Mouse (Mus musculus): ENCODE measurements around the gene Rapgef2. TPM values are rescaled to one million over a fixed set of nuclear protein-coding genes. Genes with fewer than 3 reads are reported as not detected.
"Not testable (repeated sequence)": the region's sequence is repeated elsewhere in the genome, so short reads cannot be mapped to it uniquely, and the experiment has no call there.

Rapgef2 gene
- total RNA-seq, 2 experiments from 2014 or later, result 149 to 153 TPM

DNA sequence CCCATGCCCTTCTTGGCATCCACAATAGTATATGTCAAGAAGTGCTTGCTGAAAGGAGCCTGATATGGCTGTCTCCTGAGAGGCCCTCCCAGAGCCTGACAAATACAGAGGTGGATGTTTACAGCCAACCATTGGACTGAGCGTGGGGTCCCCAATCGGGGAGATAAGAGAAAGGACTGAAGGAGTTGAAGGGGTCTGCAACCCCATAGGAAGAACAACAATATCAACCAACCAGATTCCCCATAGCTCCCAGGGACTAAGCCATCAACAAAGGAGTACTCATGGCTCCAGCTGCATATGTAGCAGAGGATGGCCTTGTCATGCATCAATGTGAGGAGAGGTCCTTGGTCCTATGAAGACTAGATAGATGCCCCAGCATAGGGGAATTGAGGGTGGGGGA is 227.8 kb downstream of the Rapgef2 start:
- not testable (repeated sequence) for DNase-seq (ENCODE audit: extremely low spot score in 1 of 2, low spot score in 1 of 2)

DNA sequence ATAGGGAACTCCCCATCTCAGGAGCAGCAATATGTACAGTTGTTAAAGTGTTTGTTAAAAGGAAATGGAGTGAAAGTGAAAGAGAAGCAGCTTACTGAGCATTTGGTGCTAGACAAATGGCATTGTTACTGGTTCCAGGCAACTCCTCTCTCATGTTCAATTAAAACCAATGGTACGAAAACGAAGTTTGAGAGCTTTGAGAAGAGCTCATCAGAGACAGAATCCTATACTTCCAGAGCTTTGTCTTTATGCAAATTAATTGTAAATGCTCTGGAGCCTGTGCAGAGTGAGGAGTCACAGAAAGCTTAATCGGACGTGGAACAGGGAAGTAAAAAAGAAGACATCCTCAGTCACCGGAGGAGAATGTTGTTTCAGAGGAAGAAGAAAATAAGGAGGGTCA is 241.1 kb downstream of the Rapgef2 start:
- DNase-seq (ENCODE audit: extremely low spot score in 1 of 2, low spot score in 1 of 2), result no peak

DNA sequence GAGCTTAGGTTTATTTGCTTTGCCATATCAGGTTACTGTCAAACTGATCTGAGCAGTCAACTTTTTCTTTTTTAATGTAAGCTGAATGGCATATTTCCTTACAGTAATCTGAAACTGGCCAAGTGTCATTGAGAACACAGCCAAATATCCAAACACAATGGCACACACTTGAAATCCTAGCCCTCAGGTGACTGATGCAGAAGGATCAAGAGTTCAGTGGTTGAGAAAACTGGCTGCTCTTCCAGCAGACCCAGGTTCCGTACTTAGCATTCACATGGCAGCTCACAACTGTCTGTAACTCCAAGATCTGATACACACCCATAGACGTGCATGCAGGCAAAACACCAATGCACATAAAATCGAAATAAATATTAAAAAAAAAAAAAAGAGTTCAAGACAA is 243.3 kb downstream of the Rapgef2 start:
- no peak for DNase-seq (ENCODE audit: extremely low spot score in 1 of 2, low spot score in 1 of 2)

DNA sequence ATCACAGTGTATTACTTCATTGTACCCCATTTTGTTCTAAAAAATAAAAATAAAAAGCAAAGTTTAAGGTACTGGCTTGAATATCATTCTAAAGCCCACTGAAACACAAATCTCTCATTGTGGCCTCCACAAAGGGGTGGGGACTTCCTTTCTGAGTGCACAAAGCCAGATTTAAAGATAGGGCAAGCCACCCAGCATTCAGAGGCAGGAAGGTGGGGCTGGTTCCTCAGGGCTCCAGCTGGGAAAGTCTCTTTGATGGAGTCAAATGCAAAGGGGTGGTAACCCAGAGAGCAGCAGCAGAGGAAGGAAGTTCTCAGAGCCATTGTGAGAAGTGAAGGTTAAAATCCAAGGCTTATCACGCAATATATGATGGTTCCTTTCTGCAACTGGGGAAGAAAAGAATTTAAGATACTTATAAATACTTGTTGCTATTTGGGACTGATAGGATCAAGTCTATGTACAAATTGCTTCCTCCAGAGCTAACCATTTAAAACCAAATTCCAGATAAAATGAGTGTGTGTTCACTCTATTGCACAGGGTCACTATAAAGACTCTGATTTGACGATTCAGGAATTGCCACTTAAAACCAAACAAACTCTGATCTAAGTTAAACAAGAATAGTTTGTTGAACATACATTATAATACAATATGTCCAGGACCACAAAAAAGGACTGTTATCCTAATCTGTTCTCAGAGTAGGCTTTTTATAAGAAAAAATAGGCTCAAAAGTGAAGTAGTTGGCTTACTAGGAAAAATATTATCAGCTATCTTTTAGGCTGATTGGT is 246.5 kb downstream of the Rapgef2 start:
- no peak for DNase-seq (ENCODE audit: extremely low spot score in 1 of 2, low spot score in 1 of 2)

DNA sequence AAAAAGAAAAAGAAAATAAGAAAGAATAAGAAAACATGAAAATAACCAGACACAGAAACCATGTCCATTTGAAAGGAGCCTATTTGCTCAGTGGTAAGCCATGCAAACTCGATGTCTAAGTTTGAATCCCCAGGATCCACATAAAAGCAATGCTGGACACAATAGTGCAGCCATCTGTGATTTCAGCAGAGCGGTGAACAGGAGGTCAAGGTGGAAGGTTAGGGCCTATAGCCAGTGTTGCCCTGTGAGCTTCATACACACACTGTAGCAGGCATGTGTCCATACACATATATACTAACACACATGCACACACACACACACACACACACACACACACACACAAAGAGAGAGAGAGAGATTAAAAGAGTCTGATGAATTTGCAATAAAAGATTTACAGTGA is 247.3 kb downstream of the Rapgef2 start:
- no peak for DNase-seq (ENCODE audit: extremely low spot score in 1 of 2, low spot score in 1 of 2)

DNA sequence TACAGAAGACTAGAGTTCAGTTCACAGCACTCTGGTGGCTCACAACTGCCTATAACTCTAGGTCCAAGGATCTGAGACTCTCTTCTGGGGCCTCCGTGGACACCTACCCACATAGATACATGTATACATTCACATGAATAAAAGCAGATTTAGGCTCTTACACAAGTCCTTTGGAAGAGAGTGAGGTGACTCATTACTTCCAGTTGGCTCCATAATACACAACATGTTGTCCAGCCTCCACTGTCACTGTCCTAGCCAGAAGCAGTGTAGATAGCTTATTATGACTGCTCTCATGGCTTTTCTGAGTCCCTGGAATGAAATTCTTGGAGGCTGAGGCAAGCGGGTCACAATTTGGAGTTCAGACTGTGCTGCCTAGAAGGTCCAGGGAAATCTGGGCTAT is 251.9 kb downstream of the Rapgef2 start:
- DNase-seq (ENCODE audit: extremely low spot score in 1 of 2, low spot score in 1 of 2), result no peak

DNA sequence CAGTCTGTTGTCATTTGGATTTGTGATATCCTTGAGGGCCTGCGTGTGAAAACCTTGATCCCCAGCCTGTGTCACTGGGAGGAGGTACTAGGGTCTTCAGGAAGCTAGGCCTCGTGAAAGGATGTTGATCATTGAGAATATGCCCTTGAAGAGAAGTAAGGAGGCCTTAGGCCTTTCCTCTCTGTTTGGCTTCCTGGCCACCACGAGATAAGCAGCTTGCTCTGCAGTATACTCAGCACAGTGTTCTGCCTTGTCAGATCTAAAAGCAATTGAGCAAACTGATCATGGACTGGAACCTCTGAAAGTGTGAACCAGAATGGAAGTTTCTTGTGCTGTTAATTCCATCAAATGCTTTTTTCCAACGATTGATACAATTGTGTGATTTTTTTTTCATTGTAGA is 255.5 kb downstream of the Rapgef2 start:
- no peak for DNase-seq (ENCODE audit: extremely low spot score in 1 of 2, low spot score in 1 of 2)

DNA sequence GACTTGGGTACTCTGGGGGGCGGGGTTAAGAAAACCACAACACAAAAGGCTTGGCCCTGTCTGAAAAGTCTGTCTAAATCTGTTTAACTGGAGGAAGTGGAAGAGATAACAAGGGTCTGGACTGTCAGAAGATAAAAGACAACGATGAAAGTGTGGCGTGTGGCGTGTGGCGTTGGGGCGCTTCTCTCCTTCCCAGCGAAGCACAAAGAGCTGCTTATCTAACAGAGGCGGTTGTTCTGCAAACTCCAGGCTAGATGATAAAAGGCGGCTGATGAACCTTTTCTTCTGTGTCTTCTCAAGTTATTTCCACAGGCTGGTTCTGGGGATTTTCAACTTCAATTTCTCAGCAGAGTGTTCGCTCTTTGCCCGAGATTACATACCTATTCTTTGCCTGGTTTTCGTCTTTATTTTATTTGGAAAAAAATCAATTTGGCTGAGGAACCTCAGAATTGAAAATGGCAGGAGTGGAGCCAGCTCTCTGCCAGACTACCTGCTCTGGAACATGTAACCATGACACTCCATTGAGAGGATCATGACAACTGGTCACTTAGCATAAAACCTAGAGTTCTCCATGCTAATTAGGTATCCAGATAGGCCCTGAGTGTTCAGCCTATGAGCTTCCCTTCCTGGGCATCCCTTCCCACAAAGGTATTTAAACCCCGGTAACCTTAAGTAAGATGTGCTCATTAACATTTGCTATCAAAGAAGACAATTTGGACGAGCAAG is 258.0 kb downstream of the Rapgef2 start:
- no peak for DNase-seq (ENCODE audit: extremely low spot score in 1 of 2, low spot score in 1 of 2)

DNA sequence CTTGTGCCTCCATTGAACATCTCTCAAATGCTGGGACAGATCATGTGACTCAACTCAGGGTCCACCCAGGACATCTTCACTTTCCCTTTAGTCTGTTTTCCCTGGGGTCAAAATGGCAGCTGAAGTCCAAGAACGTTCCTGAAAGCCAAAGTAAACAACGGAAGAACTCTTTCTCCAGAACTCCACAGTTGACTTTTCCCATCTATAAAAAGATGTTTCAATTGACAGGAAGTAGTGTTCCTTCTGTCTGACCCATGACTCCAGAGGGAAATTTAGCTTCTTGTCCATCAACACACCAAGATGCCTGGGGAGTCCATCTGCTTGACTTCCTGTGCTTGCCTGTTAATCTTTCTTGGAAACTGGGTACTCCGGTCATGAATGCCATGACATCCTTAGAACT is 260.3 kb downstream of the Rapgef2 start:
- no peak for DNase-seq (ENCODE audit: extremely low spot score in 1 of 2, low spot score in 1 of 2)

DNA sequence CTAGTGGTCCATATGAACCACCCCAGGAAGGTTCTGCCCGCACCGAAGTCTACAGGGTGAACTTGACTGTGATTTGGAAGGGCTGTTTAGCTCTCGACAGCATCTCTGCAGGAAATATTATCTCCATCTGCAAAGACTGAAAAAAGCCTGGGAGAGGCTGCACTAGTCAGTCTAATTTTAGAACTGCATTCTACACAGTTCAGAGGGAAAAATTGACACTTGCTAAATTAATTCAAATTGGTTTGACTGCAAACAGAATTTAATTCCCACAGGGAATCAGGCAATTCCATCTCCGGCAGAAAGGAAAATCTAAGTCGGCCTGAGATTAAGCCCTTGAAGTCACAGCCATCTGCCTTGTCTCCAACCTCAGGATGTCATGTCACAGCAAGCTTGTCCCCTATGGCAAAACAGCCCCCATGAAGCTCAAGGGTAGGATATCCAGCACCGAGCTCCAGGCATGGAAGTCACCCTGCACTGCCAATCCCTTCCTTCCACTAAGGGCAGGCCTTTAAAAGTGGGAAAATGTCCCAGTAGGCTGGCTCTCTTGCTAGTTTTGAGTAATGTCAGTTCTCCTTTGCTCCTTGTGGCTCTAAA is 262.5 kb downstream of the Rapgef2 start:
- peak in 1 of 2 experiments; percentile 23 for DNase-seq (ENCODE audit: extremely low spot score in 1 of 2, low spot score in 1 of 2)

DNA sequence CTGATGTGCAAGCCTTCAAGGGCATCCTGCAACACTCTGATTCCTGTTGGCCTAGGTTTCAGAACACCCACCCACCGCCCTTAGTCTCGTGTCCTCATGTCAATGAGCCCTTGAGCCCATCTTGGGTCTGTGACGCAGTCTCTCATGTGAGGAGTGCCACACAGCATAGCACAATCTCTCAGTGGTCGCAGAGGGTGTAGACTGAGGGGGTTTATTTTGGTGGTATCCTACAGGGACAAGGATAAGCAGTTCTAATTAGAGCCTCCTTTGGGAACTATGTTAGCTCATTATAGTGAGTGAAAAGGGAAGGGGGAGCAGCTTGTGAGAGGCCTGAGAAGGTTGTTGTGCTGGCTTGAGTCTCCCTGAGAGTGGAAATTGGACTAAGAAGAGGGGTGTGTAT is 263.6 kb downstream of the Rapgef2 start:
- no peak for DNase-seq (ENCODE audit: extremely low spot score in 1 of 2, low spot score in 1 of 2)

DNA sequence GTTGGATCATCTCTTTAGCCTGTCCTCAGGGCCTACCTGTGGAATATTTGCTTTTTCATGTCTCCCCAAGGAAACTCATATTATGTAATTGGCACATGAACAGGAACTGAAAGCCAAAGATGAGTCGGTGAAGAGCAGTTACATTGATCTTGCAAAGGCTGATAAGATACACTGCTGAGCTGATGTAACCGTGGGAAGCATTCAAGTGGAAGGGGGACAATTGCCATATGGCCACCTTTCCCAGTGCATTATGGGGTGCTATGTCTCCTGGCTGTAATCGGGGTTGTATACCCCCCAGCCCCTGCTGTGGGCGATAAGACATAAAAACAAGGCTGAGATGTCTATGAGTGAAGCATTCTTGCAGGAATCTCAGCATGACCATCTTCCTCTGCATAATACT is 268.9 kb downstream of the Rapgef2 start:
- no peak for DNase-seq (ENCODE audit: extremely low spot score in 1 of 2, low spot score in 1 of 2)

DNA sequence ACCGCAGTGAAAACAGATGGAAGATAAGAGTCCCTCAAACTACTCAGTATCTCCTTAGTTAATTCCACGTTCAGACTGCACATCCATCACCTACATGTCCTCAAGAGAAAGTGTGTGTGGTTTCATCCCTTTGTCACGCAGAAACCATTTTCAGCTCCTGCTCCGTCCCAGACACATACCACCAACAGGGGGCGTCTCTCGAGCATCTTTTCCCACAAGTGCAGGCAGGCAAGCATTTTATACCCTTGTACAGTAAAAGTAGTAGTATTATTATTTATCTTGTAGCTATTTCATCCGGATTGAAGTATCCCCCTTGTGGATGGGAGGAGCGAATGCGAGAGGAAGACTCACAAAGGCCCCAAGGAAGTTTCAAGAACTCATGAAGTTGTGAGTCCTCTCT is 269.5 kb downstream of the Rapgef2 start:
- DNase-seq (ENCODE audit: extremely low spot score in 1 of 2, low spot score in 1 of 2), result no peak

DNA sequence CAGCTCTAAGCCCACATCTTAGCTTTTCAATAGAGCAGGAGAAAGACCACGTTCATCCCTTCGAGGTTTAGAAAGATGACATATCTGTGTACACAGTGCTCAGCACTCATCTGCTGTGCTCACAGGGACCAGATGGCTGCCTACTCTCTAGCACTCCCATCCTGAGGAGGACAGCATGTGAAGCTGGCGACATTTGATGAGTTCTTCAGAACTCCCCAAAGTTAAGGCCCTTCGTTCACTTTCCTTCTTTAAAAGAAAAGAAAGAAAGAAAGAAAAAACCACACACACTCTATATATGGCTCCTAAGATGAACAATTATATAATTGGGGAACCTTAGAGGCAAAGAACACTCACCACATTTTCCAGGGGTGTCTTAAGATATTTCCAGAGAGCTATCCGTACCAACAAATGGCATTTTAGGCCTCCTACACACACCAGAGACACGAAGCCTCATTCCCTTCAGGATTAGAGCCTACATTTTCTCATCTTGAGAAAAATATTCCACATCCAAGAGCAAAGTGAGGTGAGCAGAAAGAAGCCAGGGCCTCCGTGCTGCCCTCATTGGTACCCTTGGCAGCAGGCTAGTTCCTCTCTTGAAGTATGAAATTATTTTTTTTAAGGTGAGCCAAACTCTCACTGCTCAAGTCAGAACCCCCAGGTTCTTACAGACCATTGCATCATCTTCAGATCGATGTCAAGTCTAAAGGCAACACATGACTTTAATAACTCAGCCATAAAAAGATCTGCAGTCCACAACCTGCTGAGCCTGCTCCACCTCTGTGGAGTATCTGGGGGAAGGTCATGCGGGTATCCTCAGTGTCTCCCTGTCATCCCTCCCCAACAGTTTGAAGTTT is 270.5 kb downstream of the Rapgef2 start:
- no peak for DNase-seq (ENCODE audit: extremely low spot score in 1 of 2, low spot score in 1 of 2)

Other genes with a start within 250 kb of the Rapgef2 start
- not detected for gene Gm17359, start 50.1 kb upstream of the Rapgef2 start, total RNA-seq (2021)

Data from layer of hippocampus, postnatal 25 days (tissue).